Comparison of ENCODE assay signal across 26 mouse cellular contexts in genomic region chr8:22265194-22265593, GRCm38 (mm10). TPM values are rescaled to one million over a fixed set of nuclear protein-coding genes. Genes with fewer than 3 reads are reported as not detected.
DNase-seq lines count a peak whose midpoint lies in the region; ATAC-seq and TF ChIP-seq lines count a peak whose summit lies in the region.
"Had no signal": no experiment of that assay in that cellular context is flagged by ENCODE, and none has a peak within 500 bp of the region (broad histone marks: within the 10 kb centered on the region; RNA-seq: fewer than 3 reads in every experiment).

No protein-coding gene starts in this region.

- no peak for ATAC-seq in limb, embryonic 13.5 days (ENCODE audit: low FRiP score, low read depth)
- ATAC-seq: CD4-positive, CD25-positive, alpha-beta regulatory T cell, adult 4 months; forebrain, embryonic 14.5 days; forebrain, embryonic 16.5 days had no signal

- H3K4me3 ChIP-seq in limb, embryonic 13.5 days = no peak overlapping the region
- H3K4me3 ChIP-seq in limb, embryonic 10.5 days = no peak overlapping the region
- H3K4me3 ChIP-seq in embryonic fibroblast, embryonic 13.5 days (ENCODE audit: insufficient read depth, low read length) = no peak overlapping the region
- H3K4me3 ChIP-seq: embryonic facial prominence, embryonic 13.5 days; embryonic facial prominence, embryonic 15.5 days; forebrain, embryonic 10.5 days; forebrain, embryonic 12.5 days had no signal

- H3K4me1 ChIP-seq in limb, embryonic 13.5 days = peaks cover 6% of the 10 kb centered on the region; the same call in 1 of the 2 replicates
- H3K4me1 ChIP-seq in limb, embryonic 10.5 days = no peaks in the 10 kb centered on the region
- H3K4me1 ChIP-seq in embryonic fibroblast, embryonic 13.5 days (ENCODE audit: control insufficient read depth, insufficient read depth, low read length) = no peaks in the 10 kb centered on the region
- H3K4me1 ChIP-seq: embryonic facial prominence, embryonic 15.5 days; forebrain, embryonic 10.5 days had no signal

- H3K27me3 ChIP-seq in limb, embryonic 13.5 days = no peaks in the 10 kb centered on the region
- H3K27me3 ChIP-seq in limb, embryonic 10.5 days (ENCODE audit: low read depth, poor library complexity, severe bottlenecking) = no peaks in the 10 kb centered on the region
- H3K27me3 ChIP-seq: CH12.LX; embryonic facial prominence, embryonic 13.5 days; embryonic facial prominence, embryonic 15.5 days; forebrain, embryonic 12.5 days had no signal

- TF ChIP-seq CTCF in embryonic fibroblast, embryonic 13.5 days (IDR thresholded peaks at IDR 0.05; ENCODE audit: borderline replicate concordance, insufficient read depth, low read length) = no peak

- no peaks in the 10 kb centered on the region for H3K36me3 ChIP-seq in limb, embryonic 13.5 days
- H3K36me3 ChIP-seq in limb, embryonic 10.5 days = no peaks in the 10 kb centered on the region
- H3K36me3 ChIP-seq: embryonic facial prominence, embryonic 13.5 days; embryonic facial prominence, embryonic 15.5 days; forebrain, embryonic 10.5 days; forebrain, embryonic 12.5 days; G1E had no signal

- DNase-seq in limb, embryonic 10.5 days (ENCODE audit: low spot score) = no peak
- peak; percentile 43 for DNase-seq in adipocyte (ENCODE audit: low spot score)
- DNase-seq in gonadal fat pad, adult 2 months (ENCODE audit: low read depth) = peak; percentile 73
- no peak for DNase-seq in MN1 (ENCODE audit: low spot score)
- DNase-seq in thymus, postnatal 25 days = no peak
- DNase-seq in layer of hippocampus, adult 11-12 months (ENCODE audit: low spot score) = no peak
- DNase-seq: adrenal gland, adult 8-10 months; B cell, adult 2 months; cerebellum, adult 11 months; cerebellum, adult 18-20 months; cerebellum, adult 8-10 months; cerebellum, adult 9-11 months; cerebellum, postnatal 36 days; embryo, embryonic 11 days had no signal

- peak overlapping the region; percentile 44; the same call in 1 of the 2 replicates for H3K27ac ChIP-seq in limb, embryonic 13.5 days
- H3K27ac ChIP-seq in limb, embryonic 10.5 days = no peak overlapping the region
- H3K27ac ChIP-seq in embryonic fibroblast, embryonic 13.5 days (ENCODE audit: insufficient read depth, low read length) = peak overlapping the region; percentile 95
- H3K27ac ChIP-seq: embryonic facial prominence, embryonic 13.5 days; embryonic facial prominence, embryonic 15.5 days; forebrain, embryonic 10.5 days; forebrain, embryonic 12.5 days had no signal

- TF ChIP-seq POLR2A in embryonic fibroblast, embryonic 13.5 days (IDR thresholded peaks at IDR 0.05; ENCODE audit: low read depth, low read length) = no peak

- no peaks in the 10 kb centered on the region for H3K9me3 ChIP-seq in limb, embryonic 13.5 days
- H3K9me3 ChIP-seq in limb, embryonic 10.5 days (replicated peaks) = no peaks in the 10 kb centered on the region
- H3K9me3 ChIP-seq: embryonic facial prominence, embryonic 13.5 days; embryonic facial prominence, embryonic 15.5 days; forebrain, embryonic 10.5 days; forebrain, embryonic 12.5 days had no signal

- no peak overlapping the region for H3K9ac ChIP-seq in limb, embryonic 13.5 days
- H3K9ac ChIP-seq: embryonic facial prominence, embryonic 13.5 days; embryonic facial prominence, embryonic 15.5 days; forebrain, embryonic 12.5 days had no signal

- WGBS in limb, embryonic 13.5 days = 74% methylated on average over 1 of the region's 1 CpGs
- 98% methylated on average over 1 of the region's 1 CpGs for WGBS in limb, embryonic 10.5 days

- H3K4me2 ChIP-seq in limb, embryonic 13.5 days (replicated peaks) = no peak overlapping the region
- H3K4me2 ChIP-seq: embryonic facial prominence, embryonic 13.5 days; embryonic facial prominence, embryonic 15.5 days; forebrain, embryonic 12.5 days had no signal

RNA-seq across cellular contexts. Expression of gene Tpte, which starts 18.0 kb away (rescaled TPM):
- polyA plus RNA-seq in limb, embryonic 13.5 days (2015; fragmentation: Nextera tagmentation; extraction: Ambion mirVana) = not detected in 2 replicates
- not detected in 2 replicates for polyA plus RNA-seq in limb, embryonic 10.5 days (2016; fragmentation: Nextera tagmentation; extraction: Ambion mirVana)
- polyA plus RNA-seq in embryonic fibroblast, embryonic 13.5 days (2011; ENCODE audit: insufficient read length, low read depth, missing spikeins) = not detected in 2 replicates
- not detected in 2 replicates for polyA plus RNA-seq in gonadal fat pad, adult 2 months (2012; rRNA removed)
- polyA plus RNA-seq: CD4-positive, CD25-positive, alpha-beta regulatory T cell, adult 4 months; embryonic facial prominence, embryonic 11.5 days; embryonic facial prominence, embryonic 13.5 days; embryonic facial prominence, embryonic 15.5 days; forebrain, embryonic 10.5 days; forebrain, embryonic 14.5 days; forebrain, embryonic 16.5 days; G1E had no signal

RNA-seq across cellular contexts. Expression of gene Thsd1, which starts 38.1 kb away (rescaled TPM):
- 9.7 and 12.1 TPM in 2 replicates for polyA plus RNA-seq in limb, embryonic 13.5 days (2015; fragmentation: Nextera tagmentation; extraction: Ambion mirVana)
- 11.1 and 11.4 TPM in 2 replicates for polyA plus RNA-seq in limb, embryonic 10.5 days (2016; fragmentation: Nextera tagmentation; extraction: Ambion mirVana)
- 1.3 and 1.6 TPM in 2 replicates for polyA plus RNA-seq in embryonic fibroblast, embryonic 13.5 days (2011; ENCODE audit: insufficient read length, low read depth, missing spikeins)
- 4.2 and 4.6 TPM in 2 replicates for polyA plus RNA-seq in gonadal fat pad, adult 2 months (2012; rRNA removed)
- polyA plus RNA-seq: G1E had no signal

Comparison
In these comparisons a context has a peak if more than half of its experiments do, and no peak if none do; other contexts are left out.
1. DNase-seq: peak in adipocyte (single experiment) and gonadal fat pad, adult 2 months (single experiment); none in limb, embryonic 10.5 days (single experiment), MN1 (single experiment), thymus, postnatal 25 days (single experiment) and layer of hippocampus, adult 11-12 months (single experiment).